Mouse (Mus musculus): ENCODE data around the gene Klhl29.

The Klhl29 gene

DNA sequence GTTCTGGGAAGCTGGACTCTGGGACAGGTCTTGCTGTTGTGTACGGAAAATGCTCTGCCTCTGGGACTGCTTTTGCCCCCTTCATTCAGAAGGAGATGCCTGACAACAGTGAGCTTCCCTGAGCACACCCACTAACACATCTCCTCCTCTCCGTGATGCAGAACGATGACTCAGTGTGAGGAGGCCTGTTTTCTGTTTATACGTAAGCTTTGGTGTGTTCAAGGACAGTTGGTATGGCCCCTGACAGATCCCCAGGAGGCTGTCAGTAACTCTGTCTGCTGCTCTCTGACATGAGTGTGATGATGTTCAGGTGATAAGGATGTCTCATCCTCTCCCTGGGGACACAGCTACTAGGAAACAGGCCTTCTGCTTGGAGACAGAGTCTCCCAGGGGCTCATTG, 193.3 kb downstream of the Klhl29 start:
- DNase-seq, result no peak

DNA sequence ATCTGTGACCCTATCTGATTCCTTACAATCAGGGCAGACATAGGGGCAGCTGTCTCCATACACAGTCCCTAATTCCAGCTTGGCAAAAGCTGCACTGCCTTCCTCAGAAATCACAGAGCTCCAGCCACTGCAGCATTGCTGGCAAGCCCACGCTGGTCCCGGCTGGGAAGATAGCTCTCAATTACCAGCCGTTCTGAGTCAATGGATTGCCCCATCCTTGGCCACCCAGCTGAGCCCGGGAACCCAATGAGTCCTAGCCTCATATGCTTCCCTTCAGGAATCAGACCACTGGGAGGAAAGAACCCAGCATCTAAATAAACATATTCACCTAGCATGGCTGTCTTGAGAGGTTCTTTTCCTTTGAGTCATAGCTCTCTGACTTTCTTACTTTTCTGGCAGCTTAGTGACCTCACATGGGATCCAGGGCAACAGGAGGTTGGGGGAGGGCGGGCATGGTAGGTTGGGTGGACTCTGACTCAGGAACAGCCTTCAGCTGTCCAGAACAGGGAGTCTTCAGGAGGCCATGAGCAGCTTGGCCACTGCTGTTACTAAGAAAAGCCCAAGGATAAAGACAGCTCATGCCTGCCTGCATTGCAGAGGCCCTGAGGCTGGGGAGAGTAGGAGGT, 198.7 kb downstream of the Klhl29 start:
- no peak for DNase-seq

DNA sequence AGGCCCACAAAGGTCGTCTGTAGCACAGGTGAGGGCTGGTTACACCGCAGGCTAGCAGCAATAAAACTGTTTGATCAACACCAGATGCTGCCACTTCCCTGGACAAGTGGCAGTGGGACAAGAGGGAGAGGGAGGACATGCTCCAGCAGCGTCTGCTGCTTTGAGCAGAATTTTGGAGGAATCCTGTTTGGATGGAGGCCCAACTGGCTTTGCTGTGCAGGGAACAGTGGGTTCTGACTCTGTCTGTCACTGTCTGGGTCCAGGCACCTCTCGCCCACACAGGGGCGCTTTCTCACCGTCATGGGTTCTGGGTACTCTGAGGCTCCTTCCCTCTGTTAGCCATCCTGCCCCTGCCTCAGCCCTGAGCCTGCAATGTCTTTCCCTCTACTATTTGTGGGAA, 209.3 kb downstream of the Klhl29 start:
- DNase-seq, result no peak

DNA sequence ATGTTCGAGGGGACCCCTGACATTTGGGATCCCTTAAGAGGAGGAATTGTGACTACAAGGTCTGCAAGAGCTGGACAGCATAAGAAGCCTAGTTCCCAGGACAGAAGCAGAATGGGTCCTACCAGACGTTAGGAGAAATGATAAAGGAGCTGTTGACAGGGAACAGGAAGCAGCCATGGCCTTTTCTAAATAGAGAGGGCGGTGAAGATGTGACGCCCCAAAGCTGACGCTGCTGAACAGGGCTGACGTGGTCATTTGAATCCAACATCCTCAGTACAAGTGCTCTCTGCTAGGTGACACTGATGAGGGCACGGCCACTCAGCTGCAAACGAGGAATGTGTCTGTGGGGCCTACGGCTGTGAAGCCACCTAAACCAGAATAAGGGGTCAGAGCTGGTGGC, 210.1 kb downstream of the Klhl29 start:
- DNase-seq, result no peak

GRCm38 (mm10) chr12:5162672-5163071, 212.8 kb downstream of the Klhl29 start:
- DNase-seq, result no peak

DNA sequence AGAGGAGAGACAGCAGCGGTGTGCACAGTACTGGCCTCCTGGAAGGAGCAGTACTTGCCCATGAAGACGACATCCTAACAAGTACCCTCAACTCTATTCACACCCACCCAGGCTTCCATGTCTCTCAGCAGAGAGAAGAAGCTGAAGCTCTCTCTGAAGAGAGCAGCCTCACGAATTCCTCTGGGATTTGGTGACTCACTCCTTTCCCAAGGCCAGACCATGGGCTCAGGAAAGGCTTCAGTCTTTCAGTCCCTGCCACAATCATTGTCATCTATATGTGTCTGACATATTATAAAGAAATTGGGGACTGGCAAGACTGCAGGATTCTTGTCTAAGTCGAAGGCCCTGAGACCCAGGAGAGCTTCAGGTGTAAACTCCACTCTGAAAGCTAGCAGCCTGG, 213.9 kb downstream of the Klhl29 start:
- DNase-seq, result no peak

- DNase-seq, result no peak
These were observed 217.5 kb downstream of the Klhl29 start for GRCm38 (mm10) chr12:5157931-5158481.

DNA sequence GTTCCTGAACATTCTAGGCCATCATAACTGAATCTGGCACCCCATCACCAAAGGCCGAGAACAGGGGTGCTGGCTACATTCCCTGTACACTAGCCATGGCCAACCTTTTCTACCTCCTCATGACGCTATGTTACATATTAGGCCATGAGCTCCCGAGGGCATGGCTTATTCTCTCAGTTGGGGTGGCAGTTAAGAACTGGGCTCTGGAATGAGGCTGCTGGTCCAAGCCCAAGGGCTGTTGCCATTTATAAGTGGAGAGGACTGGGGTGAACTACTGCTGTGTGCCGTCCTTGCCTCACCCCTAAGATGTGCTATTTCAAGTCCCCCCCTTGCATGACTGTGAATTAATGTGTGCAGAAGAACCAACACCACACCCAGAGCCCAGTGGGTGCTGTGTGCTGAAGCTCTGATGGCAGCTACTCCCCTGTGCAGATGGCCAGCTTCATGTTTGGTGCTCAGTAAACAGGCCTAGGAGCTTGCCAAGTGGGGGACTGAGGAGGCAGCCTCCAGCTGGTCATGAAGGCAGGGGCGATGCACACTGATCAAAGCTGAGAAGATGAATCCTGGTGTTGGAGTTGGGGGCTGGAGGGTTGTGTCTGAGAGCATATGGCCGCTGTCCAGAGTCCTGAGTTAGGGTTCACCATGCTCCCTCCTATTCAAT, 218.3 kb downstream of the Klhl29 start:
- no peak for DNase-seq

DNA sequence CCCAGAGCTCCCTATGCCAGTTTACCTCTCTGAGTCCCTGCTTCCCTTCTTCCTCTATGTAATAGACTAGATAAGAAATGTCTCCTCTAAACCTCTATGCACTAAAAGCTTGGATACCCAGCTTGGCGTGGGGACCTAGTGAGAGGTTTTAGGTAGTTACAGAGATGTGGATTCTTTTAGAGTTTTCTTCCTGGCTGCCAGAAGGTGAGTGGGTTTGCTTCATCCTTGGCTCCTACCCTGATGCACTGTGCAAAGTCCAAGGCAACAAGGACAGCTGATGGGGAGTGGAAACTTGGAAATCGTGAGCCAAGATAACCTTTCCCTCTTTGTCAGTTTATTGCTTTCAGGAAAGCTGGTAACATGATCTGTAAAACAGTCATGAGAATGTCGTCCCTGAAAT, 220.3 kb downstream of the Klhl29 start:
- no peak for DNase-seq

- no peak for DNase-seq
These were observed 223.6 kb downstream of the Klhl29 start for GRCm38 (mm10) chr12:5151859-5152258.

DNA sequence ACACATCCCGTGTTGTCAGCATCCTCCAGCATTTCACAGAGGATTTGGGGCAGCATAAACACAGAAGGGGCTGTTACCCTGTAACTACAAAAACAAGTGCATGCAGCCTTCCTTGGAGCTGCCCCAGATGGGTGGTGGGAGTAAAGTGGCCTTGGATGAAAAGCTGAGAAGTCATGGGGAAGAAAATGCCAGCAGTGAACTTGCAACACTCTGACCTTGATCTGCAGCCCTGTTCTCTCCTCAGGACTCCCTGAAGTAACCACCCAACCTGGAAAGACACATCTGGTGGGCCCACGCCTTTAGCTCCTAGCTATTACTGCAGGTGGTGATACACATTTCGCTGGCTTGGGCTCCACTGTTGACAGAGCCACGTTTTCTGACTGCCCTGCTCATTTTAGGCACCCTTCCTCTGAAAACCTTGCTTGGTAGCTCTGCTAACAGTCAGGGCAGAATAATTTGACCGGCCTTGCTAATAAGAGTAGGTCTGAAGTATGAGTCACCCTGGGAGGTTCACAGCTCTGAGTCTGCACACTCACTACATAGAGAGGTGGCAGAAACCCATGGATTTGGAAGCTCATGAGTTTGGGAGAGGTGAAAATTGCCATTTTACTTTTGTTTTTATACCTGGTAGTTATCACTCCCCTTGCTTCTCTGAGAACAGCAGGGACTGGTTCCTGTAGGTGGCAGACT, 228.0 kb downstream of the Klhl29 start:
- DNase-seq, result no peak

- no peak for DNase-seq
These were observed 231.3 kb downstream of the Klhl29 start for GRCm38 (mm10) chr12:5143903-5144781.

DNA sequence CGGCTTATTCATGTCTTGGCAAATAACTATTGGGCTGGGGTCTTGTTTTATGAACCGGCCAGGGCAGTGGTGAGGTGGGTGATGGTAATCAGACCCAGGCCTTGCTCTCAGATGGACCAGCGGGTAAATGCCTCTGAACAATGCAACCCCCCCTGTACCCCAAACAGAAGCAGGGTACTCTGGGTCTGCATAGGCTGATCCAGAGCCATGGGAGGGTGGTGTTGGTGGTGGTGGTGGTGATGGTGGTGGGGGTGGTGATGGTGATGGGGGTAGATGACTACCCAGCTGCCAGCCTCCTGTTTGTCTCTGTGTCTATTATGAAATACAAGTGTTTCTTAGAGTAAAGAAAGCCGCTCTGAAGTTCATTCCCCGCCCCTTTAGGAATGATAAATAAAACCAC, 232.3 kb downstream of the Klhl29 start:
- no peak for DNase-seq

DNA sequence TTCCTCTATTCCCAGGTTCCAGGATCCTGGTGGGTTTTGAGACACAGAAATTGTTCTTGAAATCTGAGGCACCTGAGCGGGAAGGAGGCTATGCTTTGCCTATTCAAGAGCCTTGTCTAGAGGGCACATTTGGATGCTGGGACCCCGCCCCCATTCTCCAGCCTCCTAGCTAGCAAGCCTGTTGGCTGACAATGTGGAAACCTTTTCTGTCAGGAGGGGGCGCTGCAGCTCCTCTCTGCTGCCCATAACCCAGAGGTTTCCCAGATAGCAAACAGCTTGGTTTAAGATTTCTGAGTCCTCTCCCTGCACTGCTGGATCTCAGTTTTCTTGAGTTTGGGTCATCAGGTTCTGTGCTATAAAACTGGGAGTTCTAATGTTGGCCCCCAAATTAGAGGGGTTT, 232.7 kb downstream of the Klhl29 start:
- DNase-seq, result peak in 1 of 2 experiments; percentile 26

- DNase-seq, result no peak
These were observed 234.4 kb downstream of the Klhl29 start for GRCm38 (mm10) chr12:5141040-5141439.

DNA sequence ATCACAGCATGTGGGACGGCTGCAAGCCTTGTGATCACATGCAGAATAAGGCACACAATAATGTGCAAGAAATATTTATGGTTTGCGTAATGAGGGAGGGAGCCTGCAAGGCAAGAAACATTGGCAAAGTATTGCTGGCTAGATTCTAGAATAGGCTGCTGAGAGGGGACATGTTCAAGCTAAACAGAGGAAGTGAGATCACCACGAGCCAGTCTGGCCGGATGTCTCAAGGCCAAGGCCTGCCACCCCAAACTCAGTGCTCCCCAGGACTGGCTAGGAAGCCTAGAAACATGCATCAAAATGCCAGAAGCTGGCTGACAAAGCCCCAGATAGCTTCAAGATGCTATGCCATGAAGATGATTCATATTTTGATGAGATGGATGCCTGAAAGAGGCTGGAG, 236.2 kb downstream of the Klhl29 start:
- DNase-seq, result no peak

- DNase-seq, result peak in 1 of 2 experiments; percentile 4
These were observed 239.2 kb downstream of the Klhl29 start for GRCm38 (mm10) chr12:5136300-5136699.

- no peak for DNase-seq
These were observed 246.3 kb downstream of the Klhl29 start for GRCm38 (mm10) chr12:5129190-5129589.

GRCm38 (mm10) chr12:5125907-5126306, 249.6 kb downstream of the Klhl29 start:
- DNase-seq, result no peak

DNA sequence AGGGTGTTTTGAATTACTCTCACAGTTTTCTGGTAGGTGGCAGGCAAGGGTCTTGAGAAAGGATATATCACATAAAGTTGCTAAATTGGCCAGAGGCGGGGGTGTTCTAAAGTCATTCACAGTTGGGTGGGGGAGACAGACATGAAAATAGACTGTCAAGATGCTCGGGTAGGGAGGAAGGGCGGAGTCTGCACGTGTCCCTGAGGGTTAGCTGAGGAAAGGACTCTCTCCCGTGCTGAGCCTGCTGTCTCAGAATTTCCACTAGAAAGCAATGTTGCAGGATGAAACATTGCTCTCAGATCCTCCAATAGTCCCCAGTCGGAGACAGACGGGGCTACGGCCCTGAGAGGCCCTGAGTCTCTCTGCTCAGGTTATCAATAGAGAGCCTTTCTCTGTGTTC, 252.5 kb downstream of the Klhl29 start:
- DNase-seq, result no peak

DNA sequence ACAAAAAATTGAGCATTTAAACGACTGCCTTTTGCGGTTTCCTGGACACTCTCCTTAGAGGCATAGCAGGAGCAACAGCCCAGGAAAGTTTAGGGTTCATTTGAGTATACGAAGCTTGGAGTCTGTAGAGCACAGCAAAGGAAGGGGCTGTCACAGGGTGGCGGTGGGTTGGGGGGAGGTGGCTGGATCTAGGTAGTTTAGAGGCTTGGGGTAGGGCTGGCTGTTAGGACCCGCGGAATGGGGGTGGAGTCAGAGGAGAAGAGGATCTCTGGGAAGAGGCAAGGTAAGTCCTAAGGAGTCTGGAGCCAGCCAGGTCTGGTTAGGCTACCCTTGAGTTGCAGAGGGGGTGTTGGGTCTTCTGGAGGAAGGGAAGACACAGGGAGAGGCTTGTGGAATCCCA, 255.2 kb downstream of the Klhl29 start:
- no peak for DNase-seq

- peak; percentile 29 to 31 for DNase-seq
These were observed 255.8 kb downstream of the Klhl29 start for GRCm38 (mm10) chr12:5119726-5120125.

DNA sequence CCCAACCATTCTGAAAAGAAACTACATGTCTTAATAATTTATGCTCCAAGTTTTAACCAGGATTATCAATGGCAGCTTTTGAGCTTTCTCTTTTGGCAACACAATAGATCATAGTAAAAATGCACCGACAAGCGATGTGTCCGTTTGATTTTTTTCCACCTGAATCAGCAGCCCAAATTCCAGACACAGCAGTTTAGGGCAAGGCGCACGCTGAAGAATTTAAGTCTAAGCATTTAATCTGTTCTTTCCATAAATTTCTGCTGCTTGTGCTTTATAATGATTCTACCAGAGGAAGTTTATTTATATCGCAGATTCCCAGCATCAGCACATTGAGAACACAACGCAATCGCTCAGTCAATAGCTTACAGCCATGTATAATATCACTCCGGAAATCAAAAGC, 256.2 kb downstream of the Klhl29 start:
- no peak for DNase-seq

All from spleen, adult 18-20 months (tissue).